Mouse (Mus musculus): Measurements from ENCODE around the gene Sod3.

- TF ChIP-seq POLR2A (IDR thresholded peaks at IDR 0.05; ENCODE audit: insufficient read depth, low read length) (no peak), CTCF (IDR thresholded peaks at IDR 0.05; ENCODE audit: low read depth, low read length) (no peak), EP300 (IDR thresholded peaks at IDR 0.05; ENCODE audit: insufficient read depth, low read depth, low read length) (no peak)
Observed at GRCm38 (mm10) chr5:52411567-52411966, 48.0 kb downstream of the Sod3 start.

All from ES-Bruce4 (cell line).